Mouse (Mus musculus): ENCODE measurements around the gene 6430571L13Rik. TPM values are rescaled to one million over a fixed set of nuclear protein-coding genes. Genes with fewer than 3 reads are reported as not detected.
A peak's percentile ranks its signal among the peaks of the same experiment; 100 is the strongest.
"Not testable (repeated sequence)": the region's sequence is repeated elsewhere in the genome, so short reads cannot be mapped to it uniquely, and the experiment has no call there.

The 6430571L13Rik gene
- polyA plus RNA-seq, 1 experiment from 2014 or later: 0.85 TPM

DNA sequence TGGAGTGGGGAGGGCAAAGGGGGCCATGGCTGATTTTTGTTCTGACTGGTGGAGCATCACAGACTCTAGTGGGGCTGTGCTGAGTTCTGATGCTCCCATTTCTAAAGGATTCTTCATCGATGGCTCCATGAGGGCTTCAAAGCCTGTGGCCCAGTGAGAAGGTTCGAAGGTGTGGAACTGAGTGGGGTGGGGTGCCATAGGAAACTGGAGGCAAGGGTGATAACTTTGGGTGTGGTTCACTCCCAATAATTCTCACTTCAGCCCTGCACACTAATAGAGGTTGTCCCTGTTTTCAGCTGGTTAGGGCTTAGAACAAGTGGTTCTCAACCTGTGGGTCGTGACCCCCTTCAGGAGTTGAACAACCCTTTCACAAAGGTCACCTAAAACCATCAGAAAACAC, 36.0 kb upstream of the 6430571L13Rik start:
- peaks cover 36% of the 10 kb centered on the region for H3K4me1 ChIP-seq (replicated peaks; ENCODE audit: control insufficient read depth, insufficient read depth, low read length)
- WGBS: 91% methylated on average over 3 of the region's 3 CpGs
- H3K27me3 ChIP-seq (ENCODE audit: control insufficient read depth, insufficient read depth, low read depth, low read length): no peaks in the 10 kb centered on the region
- ATAC-seq (ENCODE audit: low read depth): no peak
- no peak overlapping the region for H3K27ac ChIP-seq (ENCODE audit: low read length)
- no peak overlapping the region for H3K4me2 ChIP-seq (ENCODE audit: low read depth, low read length)
- H3K4me3 ChIP-seq (ENCODE audit: low read length): no peak overlapping the region
- H3K36me3 ChIP-seq (ENCODE audit: control insufficient read depth, insufficient read depth, low read length): peaks cover 14% of the 10 kb centered on the region
- no peak overlapping the region for H3K9ac ChIP-seq (ENCODE audit: low read length)
- H3K9me3 ChIP-seq (ENCODE audit: control insufficient read depth, low read length): no peaks in the 10 kb centered on the region

- Histone ChIP-seq H3K36me3 (ENCODE audit: control insufficient read depth, insufficient read depth, low read length) (peaks cover 14% of the 10 kb centered on the region), H3K4me3 (ENCODE audit: low read length) (no peak overlapping the region), H3K9me3 (ENCODE audit: control insufficient read depth, low read length) (no peaks in the 10 kb centered on the region), H3K4me2 (ENCODE audit: low read depth, low read length) (no peak overlapping the region), H3K27me3 (ENCODE audit: control insufficient read depth, insufficient read depth, low read depth, low read length) (no peaks in the 10 kb centered on the region), H3K9ac (ENCODE audit: low read length) (peak overlapping the region; percentile 33; the same call in 1 of the 2 replicates), H3K27ac (ENCODE audit: low read length) (peak overlapping the region; percentile 90), H3K4me1 (replicated peaks; ENCODE audit: control insufficient read depth, insufficient read depth, low read length) (peaks cover 36% of the 10 kb centered on the region)
- 66% methylated on average over 4 of the region's 4 CpGs for WGBS
- no peak for ATAC-seq (ENCODE audit: low read depth)
These were observed 35.4 kb upstream of the 6430571L13Rik start for GRCm38 (mm10) chr9:107305012-107305411.

DNA sequence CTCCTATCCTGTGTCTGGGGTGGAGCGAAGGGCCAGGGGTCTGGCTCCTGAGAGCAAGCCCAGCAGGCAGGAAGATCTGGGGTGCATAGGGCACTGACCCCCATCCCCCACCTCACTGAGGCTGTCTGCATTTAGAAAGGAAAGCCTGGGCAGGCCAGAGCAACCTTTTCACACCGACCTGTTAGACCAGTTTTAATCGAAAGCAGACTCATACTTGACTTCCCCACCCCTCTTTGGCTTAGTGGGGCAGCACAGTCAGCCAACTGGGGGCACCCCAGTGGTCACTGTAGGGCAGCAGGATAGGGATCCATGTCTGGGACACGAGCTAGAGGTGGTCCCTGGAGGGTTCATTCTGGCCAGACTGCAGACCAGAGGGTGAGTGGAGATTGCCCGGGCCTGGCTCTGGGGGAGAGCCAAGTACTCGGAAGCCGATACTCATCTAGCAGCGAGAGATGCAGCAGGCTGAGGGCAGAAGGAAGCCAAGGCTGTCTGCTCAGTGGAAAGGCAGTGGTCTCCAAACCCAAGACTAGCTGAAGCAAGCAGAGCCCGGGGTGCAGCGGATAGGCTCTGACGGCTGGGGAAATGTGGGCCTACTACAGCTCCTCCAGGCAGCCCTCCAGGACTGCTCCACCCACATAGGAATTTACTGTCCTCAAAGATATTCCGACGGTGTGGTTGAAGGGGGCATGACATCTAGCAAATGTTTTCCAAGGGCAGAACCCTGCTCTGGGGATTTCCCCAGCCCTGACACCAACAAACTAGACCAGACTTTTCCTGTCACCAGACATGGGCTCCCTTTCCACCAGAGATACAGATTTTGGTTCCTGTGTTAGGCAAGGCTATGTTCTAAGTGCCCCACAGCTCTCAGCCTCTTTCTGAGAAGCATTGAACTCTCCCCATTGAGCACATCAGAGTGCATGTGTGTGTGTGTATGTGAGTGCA, 34.5 kb upstream of the 6430571L13Rik start:
- Histone ChIP-seq H3K4me2 (ENCODE audit: low read depth, low read length) (0 out of 2 replicates have a peak overlapping the region, but pooled peaks have one; percentile 12), H3K9me3 (ENCODE audit: control insufficient read depth, low read length) (no peaks in the 10 kb centered on the region), H3K27me3 (ENCODE audit: control insufficient read depth, insufficient read depth, low read depth, low read length) (no peaks in the 10 kb centered on the region), H3K4me1 (replicated peaks; ENCODE audit: control insufficient read depth, insufficient read depth, low read length) (peaks cover 36% of the 10 kb centered on the region), H3K27ac (ENCODE audit: low read length) (peak overlapping the region; percentile 90), H3K36me3 (ENCODE audit: control insufficient read depth, insufficient read depth, low read length) (peaks cover 6% of the 10 kb centered on the region), H3K4me3 (ENCODE audit: low read length) (no peak overlapping the region), H3K9ac (ENCODE audit: low read length) (peak overlapping the region; percentile 33; the same call in 1 of the 2 replicates)
- WGBS: 40% methylated on average over 13 of the region's 13 CpGs
- ATAC-seq (ENCODE audit: low read depth): peak; percentile 63

DNA sequence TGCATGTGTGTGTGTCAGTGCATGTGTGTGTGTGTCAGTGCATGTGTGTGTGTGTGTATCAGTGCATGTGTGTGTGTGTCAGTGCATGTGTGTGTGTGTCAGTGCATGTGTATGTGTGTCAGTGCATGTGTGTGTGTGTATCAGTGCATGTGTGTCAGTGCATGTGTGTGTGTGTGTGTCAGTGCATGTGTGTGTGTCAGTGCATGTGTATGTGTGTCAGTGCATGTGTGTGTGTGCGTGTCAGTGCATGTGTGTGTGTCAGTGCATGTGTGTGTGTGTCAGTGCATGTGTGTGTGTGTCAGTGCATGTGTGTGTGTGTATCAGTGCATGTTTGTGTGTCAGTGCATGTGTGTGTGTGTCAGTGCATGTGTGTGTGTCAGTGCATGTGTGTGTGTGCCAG, 33.7 kb upstream of the 6430571L13Rik start:
- H3K9me3 ChIP-seq (ENCODE audit: control insufficient read depth, low read length); H3K9ac ChIP-seq (ENCODE audit: low read length); ATAC-seq (ENCODE audit: low read depth); H3K4me2 ChIP-seq (ENCODE audit: low read depth, low read length); H3K27ac ChIP-seq (ENCODE audit: low read length); H3K36me3 ChIP-seq (ENCODE audit: control insufficient read depth, insufficient read depth, low read length); H3K27me3 ChIP-seq (ENCODE audit: control insufficient read depth, insufficient read depth, low read depth, low read length); H3K4me3 ChIP-seq (ENCODE audit: low read length): not testable (repeated sequence)
- H3K4me1 ChIP-seq (replicated peaks; ENCODE audit: control insufficient read depth, insufficient read depth, low read length): peaks cover 36% of the 10 kb centered on the region
- 100% methylated on average over 1 of the region's 1 CpGs for WGBS

GRCm38 (mm10) chr9:107307099-107307872, 33.1 kb upstream of the 6430571L13Rik start:
- WGBS: 58% methylated on average over 11 of the region's 11 CpGs

GRCm38 (mm10) chr9:107307886-107308285, 32.5 kb upstream of the 6430571L13Rik start:
- 17% methylated on average over 12 of the region's 12 CpGs for WGBS
- Histone ChIP-seq H3K4me1 (replicated peaks; ENCODE audit: control insufficient read depth, insufficient read depth, low read length) (peaks cover 31% of the 10 kb centered on the region), H3K9me3 (ENCODE audit: control insufficient read depth, low read length) (no peaks in the 10 kb centered on the region), H3K27ac (ENCODE audit: low read length) (peak overlapping the region; percentile 82), H3K4me3 (ENCODE audit: low read length) (no peak overlapping the region), H3K27me3 (ENCODE audit: control insufficient read depth, insufficient read depth, low read depth, low read length) (no peaks in the 10 kb centered on the region), H3K4me2 (ENCODE audit: low read depth, low read length) (peak overlapping the region; percentile 2; the same call in 1 of the 2 replicates), H3K36me3 (ENCODE audit: control insufficient read depth, insufficient read depth, low read length) (no peaks in the 10 kb centered on the region), H3K9ac (ENCODE audit: low read length) (peak overlapping the region; percentile 34; the same call in 1 of the 2 replicates)
- ATAC-seq (ENCODE audit: low read depth): peak; percentile 81

More at GRCm38 (mm10) chr9:107307099-107307872, 33.1 kb upstream of the 6430571L13Rik start:
- 0 out of 2 replicates have a peak, but pooled peaks have one; percentile 3 for ATAC-seq (ENCODE audit: low read depth)
- no peaks in the 10 kb centered on the region for H3K36me3 ChIP-seq (ENCODE audit: control insufficient read depth, insufficient read depth, low read length)
- no peaks in the 10 kb centered on the region for H3K9me3 ChIP-seq (ENCODE audit: control insufficient read depth, low read length)
- no peak overlapping the region for H3K4me3 ChIP-seq (ENCODE audit: low read length)
- no peak overlapping the region for H3K9ac ChIP-seq (ENCODE audit: low read length)
- H3K27ac ChIP-seq (ENCODE audit: low read length): peak overlapping the region; percentile 82
- peaks cover 33% of the 10 kb centered on the region for H3K4me1 ChIP-seq (replicated peaks; ENCODE audit: control insufficient read depth, insufficient read depth, low read length)
- no peaks in the 10 kb centered on the region for H3K27me3 ChIP-seq (ENCODE audit: control insufficient read depth, insufficient read depth, low read depth, low read length)
- H3K4me2 ChIP-seq (ENCODE audit: low read depth, low read length): peak overlapping the region; percentile 2

DNA sequence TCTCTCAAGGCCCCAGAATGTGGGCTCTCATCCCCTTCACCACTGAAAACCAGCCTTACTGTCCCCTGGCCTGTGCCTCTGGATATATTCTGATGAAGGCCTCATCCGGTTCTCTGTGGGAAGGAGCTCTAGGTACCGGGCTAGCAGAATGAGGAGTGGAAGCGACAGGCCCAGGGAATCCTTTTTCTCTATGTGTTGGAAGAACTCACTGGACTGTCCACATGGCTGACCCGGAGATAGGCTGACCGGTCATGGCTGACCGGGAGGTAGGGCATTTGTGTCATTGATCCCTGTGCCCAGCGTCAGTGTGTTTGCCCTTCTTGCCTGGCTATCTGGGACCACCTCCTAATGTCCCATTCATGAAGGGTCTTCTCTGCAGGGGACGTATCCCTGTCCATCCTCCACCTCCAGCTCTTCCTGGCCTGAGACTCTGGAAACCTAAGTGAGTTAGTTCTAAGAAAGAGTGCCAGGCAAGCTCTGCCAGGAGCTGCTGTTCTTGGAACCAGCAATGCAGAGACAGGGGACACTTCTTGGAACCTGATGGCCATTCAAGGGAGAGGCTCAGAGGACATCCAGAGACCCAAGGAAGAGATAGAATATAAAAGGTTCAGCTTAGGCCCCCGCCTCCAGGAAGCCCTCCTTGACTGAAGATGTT, 31.9 kb upstream of the 6430571L13Rik start:
- Histone ChIP-seq H3K4me2 (ENCODE audit: low read depth, low read length) (no peak overlapping the region), H3K4me3 (ENCODE audit: low read length) (no peak overlapping the region), H3K9ac (ENCODE audit: low read length) (peak overlapping the region; percentile 34; the same call in 1 of the 2 replicates), H3K36me3 (ENCODE audit: control insufficient read depth, insufficient read depth, low read length) (no peaks in the 10 kb centered on the region), H3K4me1 (replicated peaks; ENCODE audit: control insufficient read depth, insufficient read depth, low read length) (peaks cover 33% of the 10 kb centered on the region), H3K9me3 (ENCODE audit: control insufficient read depth, low read length) (no peaks in the 10 kb centered on the region), H3K27me3 (ENCODE audit: control insufficient read depth, insufficient read depth, low read depth, low read length) (no peaks in the 10 kb centered on the region), H3K27ac (ENCODE audit: low read length) (peak overlapping the region; percentile 82)
- 80% methylated on average over 9 of the region's 9 CpGs for WGBS
- no peak for ATAC-seq (ENCODE audit: low read depth)

GRCm38 (mm10) chr9:107309171-107309570, 31.2 kb upstream of the 6430571L13Rik start:
- no peak overlapping the region; the same call in 1 of the 2 replicates for H3K9ac ChIP-seq (ENCODE audit: low read length)
- no peak overlapping the region for H3K4me3 ChIP-seq (ENCODE audit: low read length)
- H3K27me3 ChIP-seq (ENCODE audit: control insufficient read depth, insufficient read depth, low read depth, low read length): no peaks in the 10 kb centered on the region
- H3K4me1 ChIP-seq (replicated peaks; ENCODE audit: control insufficient read depth, insufficient read depth, low read length): peaks cover 33% of the 10 kb centered on the region
- WGBS: 55% methylated on average over 9 of the region's 9 CpGs
- no peak overlapping the region for H3K27ac ChIP-seq (ENCODE audit: low read length)
- H3K4me2 ChIP-seq (ENCODE audit: low read depth, low read length): no peak overlapping the region
- ATAC-seq (ENCODE audit: low read depth): no peak
- H3K9me3 ChIP-seq (ENCODE audit: control insufficient read depth, low read length): no peaks in the 10 kb centered on the region
- no peaks in the 10 kb centered on the region for H3K36me3 ChIP-seq (ENCODE audit: control insufficient read depth, insufficient read depth, low read length)

Measured in lung, embryonic 16.5 days (tissue).